Mouse (Mus musculus): ENCODE measurements around the gene 1700024G13Rik.

DNA sequence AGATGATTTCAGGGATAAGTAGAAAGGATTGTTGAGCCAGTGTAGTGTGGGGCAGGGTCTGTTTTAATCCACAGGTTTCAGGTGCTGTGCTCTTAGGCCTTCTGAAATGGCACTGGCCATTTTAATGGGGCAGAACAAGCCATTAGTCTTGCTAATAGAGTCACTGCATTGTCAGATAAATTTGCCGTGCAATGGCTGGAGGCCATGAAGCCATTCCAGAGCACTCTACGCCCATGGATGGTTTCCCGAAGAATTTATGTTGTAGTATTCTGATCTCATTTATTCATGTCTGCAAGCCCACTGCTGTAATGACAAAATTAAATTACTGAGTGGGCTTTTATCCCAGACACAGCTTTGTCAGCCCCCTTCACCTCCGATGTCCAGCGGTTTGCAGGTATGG, 21.9 kb upstream of the 1700024G13Rik start:
- no peak for TF ChIP-seq CTCF (IDR thresholded peaks at IDR 0.05; ENCODE audit: low read depth)
- no peak for TF ChIP-seq EP300 (optimal IDR thresholded peaks at IDR 0.05)
